Mouse (Mus musculus) lung, postnatal 25 days (tissue): Measurements from ENCODE around the gene Ankrd35.
"Not testable (repeated sequence)": the region's sequence is repeated elsewhere in the genome, so short reads cannot be mapped to it uniquely, and the experiment has no call there.

Source experiments
- DNase-seq: peaks from one replicate; pipeline ENCODE4 v3.0.0; 2022; ENCODE audit warnings: low spot score

The Ankrd35 gene

GRCm38 (mm10) chr3:96673514-96673913 is 3.6 kb downstream of the Ankrd35 start:
- no peak for DNase-seq

- DNase-seq: no peak
Measured at GRCm38 (mm10) chr3:96674442-96674841, 4.5 kb downstream of the Ankrd35 start.

- DNase-seq: no peak
Measured at GRCm38 (mm10) chr3:96675171-96675570, 5.2 kb downstream of the Ankrd35 start.

- no peak for DNase-seq
Measured at GRCm38 (mm10) chr3:96675690-96676089, 5.8 kb downstream of the Ankrd35 start.

- DNase-seq: no peak
Measured at GRCm38 (mm10) chr3:96678456-96678855, 8.5 kb downstream of the Ankrd35 start.

GRCm38 (mm10) chr3:96679159-96679674 is 9.3 kb downstream of the Ankrd35 start:
- no peak for DNase-seq

- no peak for DNase-seq
Measured at GRCm38 (mm10) chr3:96680269-96680956, 10.5 kb downstream of the Ankrd35 start.

- DNase-seq: no peak
Measured at GRCm38 (mm10) chr3:96683496-96683895, 13.6 kb downstream of the Ankrd35 start.

GRCm38 (mm10) chr3:96684151-96684821 is 14.4 kb downstream of the Ankrd35 start:
- no peak for DNase-seq

GRCm38 (mm10) chr3:96684822-96685156 is 14.9 kb downstream of the Ankrd35 start:
- no peak for DNase-seq

GRCm38 (mm10) chr3:96686057-96686456 is 16.1 kb downstream of the Ankrd35 start:
- DNase-seq: not testable (repeated sequence)

GRCm38 (mm10) chr3:96688854-96689253 is 18.9 kb downstream of the Ankrd35 start:
- DNase-seq: no peak

- no peak for DNase-seq
Measured at GRCm38 (mm10) chr3:96690298-96690697, 20.4 kb downstream of the Ankrd35 start.

GRCm38 (mm10) chr3:96692506-96692905 is 22.6 kb downstream of the Ankrd35 start:
- no peak for DNase-seq

- no peak for DNase-seq
Measured at GRCm38 (mm10) chr3:96693579-96693978, 23.6 kb downstream of the Ankrd35 start.

- DNase-seq: peak; percentile 89
Measured at GRCm38 (mm10) chr3:96696198-96696765, 26.4 kb downstream of the Ankrd35 start, which contains the start of gene Pias3. Gene Pias3 (plus strand): TSS chr3:96696384.

GRCm38 (mm10) chr3:96696766-96697732 is 27.1 kb downstream of the Ankrd35 start:
- DNase-seq: peak; percentile 92

- no peak for DNase-seq
Measured at GRCm38 (mm10) chr3:96698993-96699690, 29.2 kb downstream of the Ankrd35 start.

- no peak for DNase-seq
Measured at GRCm38 (mm10) chr3:96700376-96700775, 30.4 kb downstream of the Ankrd35 start.

GRCm38 (mm10) chr3:96701003-96701402 is 31.1 kb downstream of the Ankrd35 start:
- no peak for DNase-seq

- DNase-seq: no peak
Measured at GRCm38 (mm10) chr3:96704778-96705177, 34.8 kb downstream of the Ankrd35 start.
